Mouse (Mus musculus) cortical plate, adult 2 months (tissue): ENCODE measurements around the gene Arid1b.

ENCODE experiments used
- CTCF ChIP-seq: fragments of 200-500 bp; IDR thresholded peaks from 2 replicates; pipeline ENCODE4 v1.5.1; 2011; ENCODE audit warnings: mild to moderate bottlenecking, control low read depth, low read length; ENCODE audit not compliant: insufficient read depth; ENCODE audit errors: extremely low read depth
- POLR2A ChIP-seq: fragments of 200-500 bp; IDR thresholded peaks from 2 replicates; pipeline ENCODE4 v1.6.1; 2011; ENCODE audit warnings: mild to moderate bottlenecking, low read length, control low read depth; ENCODE audit not compliant: insufficient read depth; ENCODE audit errors: extremely low read depth

DNA sequence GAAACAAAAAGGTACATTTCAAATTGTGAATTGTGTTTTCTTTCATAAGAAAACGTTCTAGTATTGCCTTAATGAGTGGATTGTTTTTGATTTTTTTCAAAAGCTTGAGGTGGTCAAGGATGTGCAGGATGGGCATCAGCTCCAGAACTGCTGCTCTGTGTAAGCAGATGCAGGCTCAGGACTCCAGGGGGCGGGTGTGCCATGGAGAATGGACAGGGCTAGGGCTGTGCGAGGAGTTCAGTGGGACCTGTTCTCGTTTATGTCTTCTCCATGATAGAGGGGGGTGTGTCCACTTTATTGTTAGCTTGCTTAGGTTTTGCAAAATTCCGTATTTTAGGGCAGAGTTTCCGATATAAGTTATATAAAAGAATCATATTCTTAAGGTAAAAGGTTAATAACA, 70.6 kb downstream of the Arid1b start:
- TF ChIP-seq POLR2A (no peak), CTCF (no peak)
